Mouse (Mus musculus): ENCODE measurements around the gene Cep112. TPM values are rescaled to one million over a fixed set of nuclear protein-coding genes. Genes with fewer than 3 reads are reported as not detected.

The Cep112 gene
- polyA plus RNA-seq, 1 experiment from 2014 or later = 10.0 TPM

- no peak overlapping the region for H3K27ac ChIP-seq (ENCODE audit: low read depth, low read length)
- no peak overlapping the region for H3K9ac ChIP-seq (ENCODE audit: low read length)
- no peaks in the 10 kb centered on the region for H3K9me3 ChIP-seq (ENCODE audit: control insufficient read depth, low read length)
- no peak for ATAC-seq (ENCODE audit: insufficient read depth, low FRiP score, low TSS enrichment)
- H3K27me3 ChIP-seq (ENCODE audit: control insufficient read depth, insufficient read depth, low read length) = no peaks in the 10 kb centered on the region
- no peak overlapping the region for H3K4me3 ChIP-seq (ENCODE audit: low read depth, low read length)
- no peaks in the 10 kb centered on the region for H3K4me1 ChIP-seq (ENCODE audit: control insufficient read depth, insufficient read depth, low read length)
- DNase-seq (ENCODE audit: low spot score) = peak; percentile 33
- no peak overlapping the region for H3K4me2 ChIP-seq (ENCODE audit: low read depth)
- H3K36me3 ChIP-seq (ENCODE audit: control insufficient read depth, insufficient read depth, low read length) = no peaks in the 10 kb centered on the region
- 12% methylated on average over 4 of the region's 4 CpGs for WGBS
Observed at GRCm38 (mm10) chr11:108552997-108553622, 128.1 kb downstream of the Cep112 start.

DNA sequence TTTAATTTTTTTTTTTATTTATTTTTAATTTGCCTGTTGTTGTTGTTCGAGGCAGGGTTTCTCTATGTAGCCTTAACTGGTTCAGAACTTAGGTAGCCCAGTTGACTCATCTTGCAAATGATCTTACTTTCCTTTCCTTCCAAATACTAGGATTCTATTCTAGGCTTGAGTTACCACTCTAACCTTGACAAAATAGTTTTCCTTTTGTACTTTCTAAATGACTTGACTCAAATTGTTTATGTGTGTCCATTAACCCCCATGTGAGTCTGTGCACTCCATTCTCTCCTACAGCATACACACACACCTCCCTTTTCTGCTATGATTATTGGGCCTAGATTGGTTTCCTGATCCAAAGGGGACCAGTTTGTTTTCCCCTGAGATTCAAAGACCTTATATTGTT, 128.9 kb downstream of the Cep112 start:
- DNase-seq (ENCODE audit: low spot score) (no peak), ATAC-seq (ENCODE audit: insufficient read depth, low FRiP score, low TSS enrichment) (no peak)
- Histone ChIP-seq H3K36me3 (ENCODE audit: control insufficient read depth, insufficient read depth, low read length) (no peaks in the 10 kb centered on the region), H3K9me3 (ENCODE audit: control insufficient read depth, low read length) (no peaks in the 10 kb centered on the region), H3K27me3 (ENCODE audit: control insufficient read depth, insufficient read depth, low read length) (no peaks in the 10 kb centered on the region), H3K4me2 (ENCODE audit: low read depth) (no peak overlapping the region), H3K9ac (ENCODE audit: low read length) (no peak overlapping the region), H3K27ac (ENCODE audit: low read depth, low read length) (no peak overlapping the region), H3K4me1 (ENCODE audit: control insufficient read depth, insufficient read depth, low read length) (no peaks in the 10 kb centered on the region), H3K4me3 (ENCODE audit: low read depth, low read length) (no peak overlapping the region)
- 80% methylated on average over 1 of the region's 1 CpGs for WGBS

GRCm38 (mm10) chr11:108558544-108558943, 133.6 kb downstream of the Cep112 start:
- Histone ChIP-seq H3K27me3 (ENCODE audit: control insufficient read depth, insufficient read depth, low read length) (no peaks in the 10 kb centered on the region), H3K9ac (ENCODE audit: low read length) (no peak overlapping the region), H3K4me1 (ENCODE audit: control insufficient read depth, insufficient read depth, low read length) (no peaks in the 10 kb centered on the region), H3K27ac (ENCODE audit: low read depth, low read length) (no peak overlapping the region), H3K36me3 (ENCODE audit: control insufficient read depth, insufficient read depth, low read length) (no peaks in the 10 kb centered on the region), H3K4me3 (ENCODE audit: low read depth, low read length) (no peak overlapping the region), H3K4me2 (ENCODE audit: low read depth) (no peak overlapping the region), H3K9me3 (ENCODE audit: control insufficient read depth, low read length) (no peaks in the 10 kb centered on the region)
- 80% methylated on average over 4 of the region's 4 CpGs for WGBS
- DNase-seq (ENCODE audit: low spot score) = no peak
- no peak for ATAC-seq (ENCODE audit: insufficient read depth, low FRiP score, low TSS enrichment)

GRCm38 (mm10) chr11:108559506-108559905, 134.5 kb downstream of the Cep112 start:
- Histone ChIP-seq H3K27me3 (ENCODE audit: control insufficient read depth, insufficient read depth, low read length) (no peaks in the 10 kb centered on the region), H3K4me2 (ENCODE audit: low read depth) (no peak overlapping the region)
- no peak for DNase-seq (ENCODE audit: low spot score)

DNA sequence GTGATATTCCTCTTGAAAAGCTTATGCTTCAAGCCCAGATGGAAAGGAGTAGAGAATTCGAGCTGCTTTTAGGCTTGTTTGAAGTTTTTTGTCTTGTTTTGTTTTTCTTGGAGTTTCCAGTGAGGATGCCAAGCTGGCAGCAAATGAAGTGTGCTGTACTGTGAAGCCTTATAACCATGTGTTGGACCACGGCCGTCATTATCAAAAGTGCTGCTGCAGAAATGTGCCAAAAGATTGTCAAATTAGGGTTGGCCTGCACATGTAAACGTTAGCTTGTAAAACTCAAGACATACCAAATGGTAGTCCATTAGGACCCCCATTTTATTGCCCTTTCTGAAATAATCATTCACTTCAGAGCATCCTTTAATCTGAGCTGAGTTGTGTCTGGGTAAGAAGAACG, 137.1 kb downstream of the Cep112 start:
- 50% methylated on average over 5 of the region's 5 CpGs for WGBS
- Histone ChIP-seq H3K4me1 (ENCODE audit: control insufficient read depth, insufficient read depth, low read length) (no peaks in the 10 kb centered on the region), H3K27me3 (ENCODE audit: control insufficient read depth, insufficient read depth, low read length) (no peaks in the 10 kb centered on the region), H3K9ac (ENCODE audit: low read length) (no peak overlapping the region), H3K27ac (ENCODE audit: low read depth, low read length) (no peak overlapping the region), H3K4me2 (ENCODE audit: low read depth) (no peak overlapping the region), H3K9me3 (ENCODE audit: control insufficient read depth, low read length) (no peaks in the 10 kb centered on the region), H3K4me3 (ENCODE audit: low read depth, low read length) (no peak overlapping the region), H3K36me3 (ENCODE audit: control insufficient read depth, insufficient read depth, low read length) (no peaks in the 10 kb centered on the region)
- DNase-seq (ENCODE audit: low spot score) = no peak
- ATAC-seq (ENCODE audit: insufficient read depth, low FRiP score, low TSS enrichment) = no peak

More at GRCm38 (mm10) chr11:108559506-108559905, 134.5 kb downstream of the Cep112 start:
- Histone ChIP-seq H3K36me3 (ENCODE audit: control insufficient read depth, insufficient read depth, low read length) (no peaks in the 10 kb centered on the region), H3K4me1 (ENCODE audit: control insufficient read depth, insufficient read depth, low read length) (no peaks in the 10 kb centered on the region), H3K27ac (ENCODE audit: low read depth, low read length) (no peak overlapping the region), H3K9me3 (ENCODE audit: control insufficient read depth, low read length) (no peaks in the 10 kb centered on the region), H3K9ac (ENCODE audit: low read length) (no peak overlapping the region), H3K4me3 (ENCODE audit: low read depth, low read length) (no peak overlapping the region)
- ATAC-seq (ENCODE audit: insufficient read depth, low FRiP score, low TSS enrichment) = no peak

GRCm38 (mm10) chr11:108586551-108587184, 161.7 kb downstream of the Cep112 start:
- DNase-seq (ENCODE audit: low spot score) (peak; percentile 31), ATAC-seq (ENCODE audit: insufficient read depth, low FRiP score, low TSS enrichment) (no peak)
- Histone ChIP-seq H3K36me3 (ENCODE audit: control insufficient read depth, insufficient read depth, low read length) (no peaks in the 10 kb centered on the region), H3K9ac (ENCODE audit: low read length) (no peak overlapping the region), H3K4me3 (ENCODE audit: low read depth, low read length) (no peak overlapping the region), H3K9me3 (ENCODE audit: control insufficient read depth, low read length) (no peaks in the 10 kb centered on the region), H3K27me3 (ENCODE audit: control insufficient read depth, insufficient read depth, low read length) (no peaks in the 10 kb centered on the region), H3K27ac (ENCODE audit: low read depth, low read length) (no peak overlapping the region), H3K4me1 (ENCODE audit: control insufficient read depth, insufficient read depth, low read length) (peaks cover 2% of the 10 kb centered on the region; the same call in 1 of the 2 replicates), H3K4me2 (ENCODE audit: low read depth) (no peak overlapping the region)
- WGBS = 54% methylated on average over 7 of the region's 7 CpGs

DNA sequence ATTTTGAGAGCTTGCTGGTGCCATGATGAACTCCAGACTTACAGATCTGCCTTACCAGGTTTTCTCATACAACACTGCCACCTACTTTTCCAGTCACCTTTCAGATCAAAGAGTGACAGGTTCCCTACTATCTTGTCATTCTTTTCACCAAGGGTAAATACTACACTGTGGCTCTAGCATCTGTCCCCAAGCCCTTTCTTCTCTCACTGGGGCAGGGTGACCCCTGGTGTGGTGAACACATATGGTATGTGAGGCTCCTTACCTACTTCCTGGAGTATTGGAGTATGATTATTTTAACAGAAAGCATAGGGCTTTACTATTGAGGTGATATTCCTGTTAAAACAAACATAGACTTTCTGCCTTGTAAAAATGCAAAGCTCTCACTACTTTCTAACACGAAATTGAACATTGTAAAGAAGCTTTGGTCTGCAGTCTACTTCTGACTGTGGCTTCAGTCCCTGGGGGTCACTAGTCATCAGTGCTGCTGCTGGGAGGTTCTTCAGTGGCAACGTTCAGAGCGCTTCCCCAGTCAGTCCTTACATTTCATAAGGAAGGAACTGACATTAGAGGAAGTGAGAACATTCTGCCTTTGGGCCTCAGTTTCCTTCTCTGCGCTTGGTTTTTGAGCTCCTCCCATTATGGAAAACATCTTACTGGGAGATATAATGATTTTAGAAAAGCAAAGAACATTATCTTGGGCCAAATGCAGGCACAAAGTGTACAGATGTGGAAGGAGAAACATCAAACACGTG, 168.4 kb downstream of the Cep112 start:
- H3K4me3 ChIP-seq (ENCODE audit: low read depth, low read length) = no peak overlapping the region
- no peak overlapping the region for H3K4me2 ChIP-seq (ENCODE audit: low read depth)
- H3K27ac ChIP-seq (ENCODE audit: low read depth, low read length) = no peak overlapping the region
- 76% methylated on average over 5 of the region's 5 CpGs for WGBS
- ATAC-seq (ENCODE audit: insufficient read depth, low FRiP score, low TSS enrichment) (no peak), DNase-seq (ENCODE audit: low spot score) (no peak)
- no peak overlapping the region for H3K9ac ChIP-seq (ENCODE audit: low read length)
- no peaks in the 10 kb centered on the region for H3K27me3 ChIP-seq (ENCODE audit: control insufficient read depth, insufficient read depth, low read length)
- no peaks in the 10 kb centered on the region for H3K9me3 ChIP-seq (ENCODE audit: control insufficient read depth, low read length)
- no peaks in the 10 kb centered on the region for H3K36me3 ChIP-seq (ENCODE audit: control insufficient read depth, insufficient read depth, low read length)
- no peaks in the 10 kb centered on the region for H3K4me1 ChIP-seq (ENCODE audit: control insufficient read depth, insufficient read depth, low read length)

- no peak for ATAC-seq (ENCODE audit: insufficient read depth, low FRiP score, low TSS enrichment)
- no peak overlapping the region for H3K4me3 ChIP-seq (ENCODE audit: low read depth, low read length)
- no peaks in the 10 kb centered on the region for H3K36me3 ChIP-seq (ENCODE audit: control insufficient read depth, insufficient read depth, low read length)
- H3K4me1 ChIP-seq (ENCODE audit: control insufficient read depth, insufficient read depth, low read length) = no peaks in the 10 kb centered on the region
- no peak overlapping the region for H3K4me2 ChIP-seq (ENCODE audit: low read depth)
- no peaks in the 10 kb centered on the region for H3K9me3 ChIP-seq (ENCODE audit: control insufficient read depth, low read length)
- 76% methylated on average over 2 of the region's 2 CpGs for WGBS
- H3K9ac ChIP-seq (ENCODE audit: low read length) = no peak overlapping the region
- H3K27ac ChIP-seq (ENCODE audit: low read depth, low read length) = no peak overlapping the region
- DNase-seq (ENCODE audit: low spot score) = no peak
- H3K27me3 ChIP-seq (ENCODE audit: control insufficient read depth, insufficient read depth, low read length) = no peaks in the 10 kb centered on the region
Observed at GRCm38 (mm10) chr11:108593959-108594579, 169.1 kb downstream of the Cep112 start.
